Mouse (Mus musculus) heart, embryonic 13.5 days (tissue): ENCODE measurements at regions not wholly inside any gene's neighbourhood (a gene's known extent, or its start where the extent isn't known, plus 50 kb on each side); places are given as distances from the start of the nearest gene placed in this dataset.

Experiments used
- ATAC-seq: fragments of 200-750 bp; cut with Nextera tagmentation; 2 replicates; pipeline ENCODE4 v1.8.0; 2017; ENCODE audit warnings: moderate TSS enrichment; ENCODE audit not compliant: insufficient number of reproducible peaks, low FRiP score, low TSS enrichment; ENCODE audit errors: extremely low read depth
- H3K27ac ChIP-seq: fragments of 300-500 bp; sonication (generic); replicated peaks from 2 replicates; pipeline ENCODE4 v1.5.1; 2015; ENCODE audit warnings: moderate library complexity, mild to moderate bottlenecking, inconsistent platforms
- H3K27me3 ChIP-seq: fragments of 300-500 bp; sonication (generic); replicated peaks from 2 replicates; pipeline ENCODE4 v1.6.1; 2015; ENCODE audit warnings: mild to moderate bottlenecking, inconsistent platforms
- H3K36me3 ChIP-seq: fragments of 300-500 bp; sonication (generic); 2 replicates; pipeline ENCODE4 v1.6.1; 2015; ENCODE audit warnings: mild to moderate bottlenecking, inconsistent platforms
- H3K4me1 ChIP-seq: fragments of 300-500 bp; sonication (generic); 2 replicates; pipeline ENCODE4 v1.6.1; 2015; ENCODE audit warnings: inconsistent platforms
- H3K4me2 ChIP-seq: fragments of 300-500 bp; sonication (generic); 2 replicates; pipeline ENCODE4 v1.6.1; 2015; ENCODE audit warnings: inconsistent platforms, mild to moderate bottlenecking, moderate library complexity
- H3K4me3 ChIP-seq: fragments of 300-500 bp; sonication (generic); 2 replicates; pipeline ENCODE4 v1.5.1; 2015; ENCODE audit warnings: moderate library complexity, mild to moderate bottlenecking, inconsistent platforms
- H3K9ac ChIP-seq: fragments of 300-500 bp; sonication (generic); 2 replicates; pipeline ENCODE4 v1.6.1; 2015; ENCODE audit warnings: inconsistent platforms, mild to moderate bottlenecking, moderate library complexity
- H3K9me3 ChIP-seq: fragments of 300-500 bp; sonication (generic); 2 replicates; pipeline ENCODE4 v1.6.1; 2016; ENCODE audit warnings: inconsistent platforms
- WGBS: fragments of 180-500 bp; shearing (Covaris S2); methylation state at CpG from one replicate; pipeline ENCODE4 v1.1.7; 2015; ENCODE audit warnings: mixed read lengths; 5-methylcytosine and 5-hydroxymethylcytosine counted together

DNA sequence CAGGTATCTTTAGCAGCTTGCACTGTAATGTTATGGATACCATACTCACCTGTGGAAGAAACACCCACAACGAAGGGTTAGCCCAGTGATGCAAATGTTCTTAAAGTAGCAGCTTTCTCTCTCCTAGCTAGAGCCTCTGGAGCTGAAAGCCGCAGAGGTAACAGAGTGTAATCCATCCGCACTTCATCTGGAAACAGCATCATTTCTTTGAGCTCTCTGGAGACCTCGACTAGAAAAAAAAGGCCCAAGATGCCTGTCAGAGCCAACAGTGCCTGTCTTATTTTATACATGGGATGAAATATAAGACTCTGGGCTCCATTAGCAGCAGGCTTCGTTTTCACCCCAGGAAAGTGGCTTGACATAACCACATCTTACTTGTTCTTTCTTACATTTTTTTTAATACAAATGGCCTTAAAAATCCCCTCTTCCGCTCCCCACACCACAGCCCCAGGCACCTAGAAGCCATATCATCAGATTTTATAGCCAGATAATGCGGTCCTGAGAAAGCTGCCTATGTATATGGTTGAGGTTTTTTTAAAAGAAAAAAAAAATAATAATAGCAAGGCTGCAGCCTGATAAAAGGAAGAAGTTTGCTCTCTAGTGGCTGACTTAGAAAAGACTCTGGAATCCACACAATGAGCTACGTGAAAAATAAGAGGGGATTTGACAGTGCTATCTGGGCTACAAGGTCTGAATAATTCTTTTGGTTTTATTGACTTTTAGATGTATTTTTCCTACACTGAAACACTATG is 179.3 kb upstream of the Akirin2 start:
- WGBS, result 63% methylated on average over 8 of the region's 8 CpGs
- no peak for ATAC-seq
- H3K9ac ChIP-seq, result no peak overlapping the region

DNA sequence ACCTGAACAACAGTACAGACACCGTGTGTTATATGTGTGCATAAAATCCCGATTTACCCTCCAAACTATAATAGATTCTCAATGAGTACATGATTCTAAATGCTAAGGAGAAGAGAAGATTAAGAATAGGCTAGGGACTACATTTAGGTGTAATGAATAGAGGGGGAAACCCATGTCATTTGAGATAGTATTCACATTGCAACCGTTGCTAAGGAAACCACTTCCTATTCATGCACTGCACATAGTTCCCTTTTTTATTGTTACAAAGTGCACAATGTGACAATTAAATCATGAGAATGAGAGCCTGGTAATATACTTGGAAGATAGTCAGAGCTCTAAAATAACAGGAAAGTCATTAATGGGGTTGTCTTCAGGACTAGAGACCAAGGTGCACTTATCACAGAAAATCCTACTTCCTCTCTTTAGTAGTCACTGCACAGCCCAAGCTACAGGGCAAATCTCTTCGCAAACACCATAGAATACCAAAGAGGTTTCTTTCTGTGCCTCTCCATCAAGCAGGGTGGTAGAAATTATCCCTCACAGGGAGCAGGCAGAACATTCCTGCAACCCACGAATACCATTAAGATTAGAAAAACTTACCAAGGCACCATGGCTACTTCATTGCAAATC is 164.3 kb upstream of the Akirin2 start:
- WGBS, result 71% methylated on average over 5 of the region's 5 CpGs

More for the DNA sequence above, 179.3 kb upstream of the Akirin2 start:
- Histone ChIP-seq H3K4me2 (no peak overlapping the region), H3K27me3 (no peaks in the 10 kb centered on the region), H3K4me1 (no peaks in the 10 kb centered on the region), H3K9me3 (no peaks in the 10 kb centered on the region; the same call in 1 of the 2 replicates), H3K4me3 (no peak overlapping the region), H3K36me3 (no peaks in the 10 kb centered on the region), H3K27ac (no peak overlapping the region)

DNA sequence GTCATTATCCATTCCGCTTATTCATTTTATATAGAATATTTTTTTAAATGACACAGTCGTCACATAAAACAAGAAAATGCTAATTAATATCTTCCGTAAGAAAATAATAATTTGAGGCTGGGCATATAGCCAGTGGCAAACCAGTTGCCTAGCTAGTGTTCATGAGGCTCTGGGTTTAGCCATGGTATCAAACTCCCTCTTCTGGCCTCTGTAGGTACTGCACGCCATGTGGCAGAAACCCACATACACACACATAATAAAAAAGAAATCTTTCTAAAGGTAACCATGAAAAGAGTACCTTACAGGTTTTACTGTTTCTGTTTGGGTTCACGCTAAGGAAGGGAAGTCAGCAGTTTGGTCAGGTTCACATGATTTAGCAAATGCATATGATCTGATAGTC is 159.2 kb upstream of the Akirin2 start:
- H3K9ac ChIP-seq, result no peak overlapping the region
- no peak for ATAC-seq
- no peaks in the 10 kb centered on the region for H3K4me1 ChIP-seq
- H3K9me3 ChIP-seq, result peaks cover 5% of the 10 kb centered on the region; the same call in 1 of the 2 replicates
- no peaks in the 10 kb centered on the region for H3K27me3 ChIP-seq
- H3K27ac ChIP-seq, result no peak overlapping the region
- H3K4me2 ChIP-seq, result no peak overlapping the region
- WGBS, result 86% methylated on average over 5 of the region's 5 CpGs
- no peak overlapping the region for H3K4me3 ChIP-seq
- H3K36me3 ChIP-seq, result no peaks in the 10 kb centered on the region; the same call in 1 of the 2 replicates

More for the DNA sequence above, 164.3 kb upstream of the Akirin2 start:
- Histone ChIP-seq H3K27me3 (no peaks in the 10 kb centered on the region), H3K4me1 (no peaks in the 10 kb centered on the region), H3K4me2 (no peak overlapping the region), H3K4me3 (no peak overlapping the region), H3K9me3 (peaks cover under 1% of the 10 kb centered on the region; the same call in 1 of the 2 replicates), H3K9ac (no peak overlapping the region), H3K27ac (no peak overlapping the region), H3K36me3 (no peaks in the 10 kb centered on the region; the same call in 1 of the 2 replicates)
- ATAC-seq, result no peak

DNA sequence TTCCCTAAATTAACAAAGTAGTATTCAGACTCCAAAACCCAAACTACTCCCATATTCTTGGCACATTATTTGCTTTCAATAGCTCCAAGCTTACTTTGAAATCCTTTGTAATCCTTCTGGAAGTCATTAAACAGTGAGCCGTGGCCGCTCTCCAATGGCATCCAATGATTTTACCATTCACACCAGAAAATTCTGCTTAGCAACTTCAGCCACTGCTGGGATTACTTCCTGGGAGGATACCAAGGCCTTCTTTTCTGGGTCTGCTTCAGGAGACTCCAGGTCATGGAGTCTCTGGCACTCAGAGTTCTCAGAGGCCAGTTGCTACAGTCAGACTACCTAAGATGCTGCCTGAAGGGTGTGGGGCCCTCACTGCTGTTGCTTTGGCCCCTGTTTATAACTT is 147.7 kb upstream of the Akirin2 start:
- H3K36me3 ChIP-seq, result no peaks in the 10 kb centered on the region
- no peak overlapping the region for H3K4me3 ChIP-seq
- no peak for ATAC-seq
- H3K27me3 ChIP-seq, result no peaks in the 10 kb centered on the region
- no peak overlapping the region for H3K27ac ChIP-seq
- WGBS, result 80% methylated on average over 2 of the region's 2 CpGs
- H3K9ac ChIP-seq, result no peak overlapping the region
- H3K9me3 ChIP-seq, result peaks cover 4% of the 10 kb centered on the region; the same call in 1 of the 2 replicates
- no peaks in the 10 kb centered on the region for H3K4me1 ChIP-seq
- no peak overlapping the region for H3K4me2 ChIP-seq

DNA sequence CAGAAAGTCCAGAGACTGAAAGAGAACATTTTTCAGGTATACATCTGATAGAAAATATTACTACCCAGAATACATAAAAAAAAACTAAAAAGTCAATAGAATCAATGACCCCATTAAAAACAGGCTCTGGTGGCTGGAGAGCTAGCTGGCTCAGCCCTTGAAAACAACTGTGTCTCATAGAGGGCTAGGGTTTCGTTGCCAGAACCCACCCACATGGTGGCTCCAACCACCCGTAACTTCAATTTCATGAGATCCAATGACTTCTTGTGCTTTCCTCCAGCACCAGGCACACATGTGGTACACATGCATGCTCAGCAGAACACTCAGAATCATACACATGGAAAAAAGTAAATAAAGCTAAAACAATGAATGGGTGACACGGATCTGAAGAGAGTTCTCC is 143.6 kb upstream of the Akirin2 start:
- no peak for ATAC-seq
- Histone ChIP-seq H3K9ac (no peak overlapping the region), H3K4me2 (no peak overlapping the region), H3K27ac (no peak overlapping the region), H3K4me1 (no peaks in the 10 kb centered on the region), H3K4me3 (no peak overlapping the region), H3K9me3 (no peaks in the 10 kb centered on the region), H3K27me3 (no peaks in the 10 kb centered on the region), H3K36me3 (no peaks in the 10 kb centered on the region)
- WGBS, result 63% methylated on average over 3 of the region's 3 CpGs

DNA sequence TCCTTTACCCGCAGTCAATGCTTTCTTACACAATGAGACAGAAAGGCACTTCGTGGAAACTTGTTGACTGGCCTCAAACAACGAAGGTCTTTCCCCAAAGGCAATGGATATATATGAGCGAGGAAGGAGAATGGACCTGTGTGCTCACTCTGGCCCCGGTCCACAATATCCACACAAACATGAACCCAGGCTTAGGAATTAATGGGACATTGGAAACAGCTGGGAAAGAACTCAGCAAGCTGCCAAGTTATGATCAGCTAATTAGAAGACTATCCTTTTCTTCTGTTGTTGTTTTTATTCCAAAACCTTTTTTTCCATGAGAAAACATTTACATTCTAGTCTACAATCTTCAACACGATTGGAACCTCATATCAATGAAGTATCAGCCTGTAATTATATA is 129.8 kb upstream of the Akirin2 start:
- Histone ChIP-seq H3K27me3 (no peaks in the 10 kb centered on the region), H3K4me3 (no peak overlapping the region), H3K9ac (no peak overlapping the region), H3K27ac (no peak overlapping the region), H3K9me3 (no peaks in the 10 kb centered on the region), H3K36me3 (no peaks in the 10 kb centered on the region), H3K4me1 (peaks cover 13% of the 10 kb centered on the region), H3K4me2 (no peak overlapping the region)
- 84% methylated on average over 6 of the region's 6 CpGs for WGBS
- no peak for ATAC-seq

DNA sequence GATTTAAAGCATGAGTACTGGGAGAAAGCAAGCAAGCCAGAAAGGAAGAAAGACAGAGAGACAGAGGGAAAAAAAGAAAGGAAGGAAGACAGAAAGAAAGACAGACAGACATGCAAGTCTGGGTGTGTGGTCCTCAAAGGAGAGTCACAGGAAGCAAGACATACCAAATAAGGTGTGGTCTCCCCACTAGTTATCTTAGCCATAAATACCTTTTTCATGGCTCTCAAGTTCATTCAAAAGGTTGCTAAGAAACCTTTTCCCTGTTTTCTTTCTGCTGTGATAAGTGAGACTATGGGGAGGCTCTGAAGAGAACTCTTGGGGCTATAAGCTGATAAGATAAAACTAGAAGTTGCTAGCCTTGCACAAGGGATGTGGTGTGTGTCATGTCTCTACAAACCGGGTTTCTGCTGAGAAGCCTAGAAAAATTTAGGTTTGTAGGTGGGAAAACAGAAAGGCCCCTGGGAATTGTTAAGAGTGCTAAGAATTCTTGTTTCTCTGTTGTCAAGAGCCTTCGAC is 126.5 kb upstream of the Akirin2 start:
- ATAC-seq, result no peak
- no peaks in the 10 kb centered on the region for H3K9me3 ChIP-seq
- H3K36me3 ChIP-seq, result no peaks in the 10 kb centered on the region
- WGBS, result 18% methylated on average over 2 of the region's 2 CpGs
- peaks cover 13% of the 10 kb centered on the region for H3K4me1 ChIP-seq
- no peak overlapping the region for H3K9ac ChIP-seq
- H3K4me2 ChIP-seq, result no peak overlapping the region
- no peak overlapping the region for H3K27ac ChIP-seq
- H3K4me3 ChIP-seq, result no peak overlapping the region
- H3K27me3 ChIP-seq, result peaks cover 8% of the 10 kb centered on the region

DNA sequence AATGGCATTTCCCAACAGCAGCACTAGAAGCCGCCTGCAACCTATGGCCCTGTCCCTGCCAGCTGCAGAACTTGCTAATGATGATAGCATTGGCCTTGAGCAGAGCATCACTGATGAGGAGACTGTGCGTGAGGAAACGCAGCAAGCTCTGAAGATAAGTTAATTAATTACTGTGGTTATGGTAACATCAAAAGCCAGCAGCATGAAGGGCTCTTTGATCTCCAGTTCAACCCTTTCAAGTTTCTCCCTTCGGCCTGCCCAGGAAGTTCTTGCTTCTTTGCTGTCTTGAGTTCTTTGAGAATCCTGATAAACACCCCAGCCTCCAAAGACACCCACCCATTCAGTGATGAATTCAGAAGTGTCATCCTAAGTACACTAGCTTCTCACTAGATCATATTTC is 121.7 kb upstream of the Akirin2 start:
- Histone ChIP-seq H3K4me3 (no peak overlapping the region), H3K27ac (no peak overlapping the region), H3K9ac (no peak overlapping the region), H3K9me3 (no peaks in the 10 kb centered on the region), H3K27me3 (peaks cover 41% of the 10 kb centered on the region), H3K4me1 (peaks cover 9% of the 10 kb centered on the region), H3K36me3 (no peaks in the 10 kb centered on the region), H3K4me2 (no peak overlapping the region)
- no peak for ATAC-seq
- 56% methylated on average over 4 of the region's 4 CpGs for WGBS

DNA sequence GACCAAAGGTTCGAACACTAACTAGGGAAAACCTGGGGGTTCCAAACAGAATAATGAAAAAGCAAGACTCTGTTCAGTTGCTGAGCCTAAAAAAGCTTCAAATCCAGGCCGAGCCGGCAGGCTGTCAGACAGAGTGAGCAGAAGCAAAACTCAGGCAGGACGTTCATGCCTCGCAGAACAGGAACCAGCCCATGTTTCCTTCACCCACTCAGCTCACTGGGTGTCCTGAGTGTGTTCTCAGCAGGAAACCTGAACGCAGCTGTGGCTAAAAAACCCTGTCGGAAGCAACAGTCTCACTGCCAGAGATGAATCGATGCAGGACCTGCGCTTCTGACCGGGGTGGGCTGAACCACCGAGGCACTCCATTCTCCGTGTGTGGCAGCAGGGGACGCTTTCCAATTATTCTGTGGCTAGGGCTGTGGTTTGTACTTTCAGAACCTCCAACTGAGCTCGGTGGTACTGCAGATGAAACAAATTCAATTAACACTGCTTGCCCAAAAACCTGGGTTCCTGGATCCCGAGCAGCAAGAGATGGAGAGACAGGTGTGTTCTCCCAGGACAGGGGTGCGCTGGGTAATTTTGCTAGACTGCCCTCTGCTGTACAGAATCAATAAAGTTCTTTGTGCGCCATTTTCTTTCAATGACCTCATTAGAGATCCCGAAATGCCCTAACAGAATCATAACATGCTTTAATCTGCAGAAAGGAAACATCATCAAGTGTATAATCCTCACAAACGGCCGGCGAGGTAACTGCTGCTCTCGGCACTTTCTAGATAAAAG is 121.1 kb upstream of the Akirin2 start:
- WGBS, result 77% methylated on average over 22 of the region's 22 CpGs
- H3K27me3 ChIP-seq, result peaks cover 41% of the 10 kb centered on the region

DNA sequence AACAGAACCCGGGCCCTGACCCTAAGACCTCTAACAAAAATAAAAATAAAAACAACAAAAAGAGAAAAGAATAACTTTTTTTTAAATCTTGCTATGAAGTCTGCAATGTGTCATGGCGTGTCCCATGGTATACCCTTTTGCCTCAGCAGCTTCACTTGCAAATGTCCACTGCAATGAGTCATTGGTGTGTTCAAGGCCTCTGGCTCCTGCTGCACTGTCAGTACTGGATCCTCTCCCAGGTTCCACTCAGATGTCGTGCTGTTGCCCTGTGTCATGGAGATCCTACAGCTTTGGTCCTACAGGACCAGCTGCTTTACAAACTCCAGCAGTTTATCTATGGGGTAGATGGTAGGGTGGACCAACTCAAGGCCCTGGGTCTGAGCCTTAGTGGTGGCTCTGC is 113.4 kb upstream of the Akirin2 start:
- Histone ChIP-seq H3K4me1 (no peaks in the 10 kb centered on the region), H3K4me2 (no peak overlapping the region), H3K27ac (no peak overlapping the region), H3K36me3 (no peaks in the 10 kb centered on the region), H3K9ac (no peak overlapping the region), H3K4me3 (no peak overlapping the region), H3K27me3 (peaks cover 48% of the 10 kb centered on the region), H3K9me3 (no peaks in the 10 kb centered on the region)
- WGBS, result 81% methylated on average over 3 of the region's 3 CpGs
- ATAC-seq, result no peak

More for the DNA sequence above, 121.1 kb upstream of the Akirin2 start:
- Histone ChIP-seq H3K4me1 (peaks cover 4% of the 10 kb centered on the region; the same call in 1 of the 2 replicates), H3K9ac (no peak overlapping the region), H3K27ac (no peak overlapping the region), H3K4me3 (no peak overlapping the region), H3K36me3 (no peaks in the 10 kb centered on the region), H3K4me2 (no peak overlapping the region), H3K9me3 (no peaks in the 10 kb centered on the region)
- ATAC-seq, result no peak

DNA sequence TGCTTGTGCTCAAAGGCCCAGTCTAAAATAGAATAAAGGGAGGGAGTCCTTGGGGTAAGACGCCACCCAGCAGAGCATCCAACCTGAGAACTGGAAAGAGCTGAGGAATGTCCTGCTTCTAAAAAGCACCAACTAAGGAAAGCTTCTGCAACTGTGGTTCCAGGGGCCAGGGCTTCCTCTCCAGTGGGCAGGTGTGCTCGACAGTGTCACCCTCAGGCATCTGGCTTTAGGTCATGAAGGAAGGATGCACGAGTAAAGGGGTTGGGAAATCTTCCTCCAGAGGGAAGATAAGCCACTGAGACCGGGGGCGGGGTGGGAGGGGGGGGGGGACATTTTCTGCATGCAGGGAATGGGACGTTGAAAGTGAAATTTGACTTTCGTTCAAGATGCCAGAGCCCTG is 101.2 kb upstream of the Akirin2 start:
- H3K9me3 ChIP-seq, result no peaks in the 10 kb centered on the region
- H3K27ac ChIP-seq, result no peak overlapping the region
- no peak for ATAC-seq
- H3K4me3 ChIP-seq, result no peak overlapping the region
- no peak overlapping the region for H3K4me2 ChIP-seq
- no peak overlapping the region for H3K9ac ChIP-seq
- WGBS, result 64% methylated on average over 7 of the region's 7 CpGs
- no peaks in the 10 kb centered on the region for H3K36me3 ChIP-seq
- H3K27me3 ChIP-seq, result no peaks in the 10 kb centered on the region
- no peaks in the 10 kb centered on the region for H3K4me1 ChIP-seq
